Mouse (Mus musculus) embryonic facial prominence, embryonic 11.5 days (tissue): ENCODE measurements around the gene Katnb1. TPM values are rescaled to one million over a fixed set of nuclear protein-coding genes. Genes with fewer than 3 reads are reported as not detected.

Source experiments
- ATAC-seq: fragments of 200-750 bp; cut with Nextera tagmentation; replicated peaks from 2 replicates; pipeline ENCODE4 v1.8.0; 2017; ENCODE audit warnings: low read depth; ENCODE audit not compliant: insufficient number of reproducible peaks, low FRiP score, low TSS enrichment
- DNase-seq: peaks from one replicate; pipeline ENCODE4 v3.0.0-alpha.2; 2015; ENCODE audit warnings: low spot score
- H3K27ac ChIP-seq: fragments of 300-500 bp; sonication (generic); replicated peaks from 2 replicates; pipeline ENCODE4 v1.5.1; 2014; ENCODE audit warnings: mild to moderate bottlenecking, low read depth, low read length, control low read depth
- H3K27me3 ChIP-seq: fragments of 300-500 bp; sonication (generic); 2 replicates; pipeline ENCODE4 v1.6.1; 2014; ENCODE audit warnings: mild to moderate bottlenecking, low read length, moderate library complexity, mixed read lengths; ENCODE audit not compliant: control insufficient read depth, insufficient read depth
- H3K36me3 ChIP-seq: fragments of 300-500 bp; sonication (generic); replicated peaks from 2 replicates; pipeline ENCODE4 v1.6.1; 2014; ENCODE audit warnings: low read depth, mild to moderate bottlenecking, low read length, moderate library complexity, mixed read lengths; ENCODE audit not compliant: control insufficient read depth, insufficient read depth
- H3K4me1 ChIP-seq: fragments of 300-500 bp; sonication (generic); 2 replicates; pipeline ENCODE4 v1.6.1; 2014; ENCODE audit warnings: low read length, mixed read lengths; ENCODE audit not compliant: control insufficient read depth, insufficient read depth
- H3K4me2 ChIP-seq: fragments of 300-500 bp; sonication (generic); 2 replicates; pipeline ENCODE4 v1.6.1; 2014; ENCODE audit warnings: low read depth, mild to moderate bottlenecking, control low read depth, low read length, moderate library complexity
- H3K4me3 ChIP-seq: fragments of 300-500 bp; sonication (generic); 2 replicates; pipeline ENCODE4 v1.5.1; 2014; ENCODE audit warnings: low read depth, low read length, control low read depth
- H3K9ac ChIP-seq: fragments of 300-500 bp; sonication (generic); replicated peaks from 2 replicates; pipeline ENCODE4 v1.6.1; 2014; ENCODE audit warnings: mild to moderate bottlenecking, control low read depth, low read length
- H3K9me3 ChIP-seq: fragments of 300-500 bp; sonication (generic); replicated peaks from 2 replicates; pipeline ENCODE4 v1.6.1; 2016; ENCODE audit warnings: mild to moderate bottlenecking, low read length, inconsistent platforms, mixed read lengths; ENCODE audit not compliant: control insufficient read depth
- WGBS: fragments of 180-500 bp; shearing (Covaris S2); extraction: QIAGEN DNeasy Blood & Tissue Kit; methylation state at CpG from one replicate; pipeline ENCODE4 v1.1.7; 2014; 5-methylcytosine and 5-hydroxymethylcytosine counted together
- polyA plus RNA-seq: library from polyadenylated mRNA; unstranded; fragments of >200 nt; fragmentation: Nextera tagmentation; extraction: Ambion mirVana; gene quantifications from 2 replicates; pipeline ENCODE4 v1.2.1, GENCODE M21; 2014

Gene Katnb1
- 21.6 and 25.7 TPM in 2 replicates for polyA plus RNA-seq

DNA sequence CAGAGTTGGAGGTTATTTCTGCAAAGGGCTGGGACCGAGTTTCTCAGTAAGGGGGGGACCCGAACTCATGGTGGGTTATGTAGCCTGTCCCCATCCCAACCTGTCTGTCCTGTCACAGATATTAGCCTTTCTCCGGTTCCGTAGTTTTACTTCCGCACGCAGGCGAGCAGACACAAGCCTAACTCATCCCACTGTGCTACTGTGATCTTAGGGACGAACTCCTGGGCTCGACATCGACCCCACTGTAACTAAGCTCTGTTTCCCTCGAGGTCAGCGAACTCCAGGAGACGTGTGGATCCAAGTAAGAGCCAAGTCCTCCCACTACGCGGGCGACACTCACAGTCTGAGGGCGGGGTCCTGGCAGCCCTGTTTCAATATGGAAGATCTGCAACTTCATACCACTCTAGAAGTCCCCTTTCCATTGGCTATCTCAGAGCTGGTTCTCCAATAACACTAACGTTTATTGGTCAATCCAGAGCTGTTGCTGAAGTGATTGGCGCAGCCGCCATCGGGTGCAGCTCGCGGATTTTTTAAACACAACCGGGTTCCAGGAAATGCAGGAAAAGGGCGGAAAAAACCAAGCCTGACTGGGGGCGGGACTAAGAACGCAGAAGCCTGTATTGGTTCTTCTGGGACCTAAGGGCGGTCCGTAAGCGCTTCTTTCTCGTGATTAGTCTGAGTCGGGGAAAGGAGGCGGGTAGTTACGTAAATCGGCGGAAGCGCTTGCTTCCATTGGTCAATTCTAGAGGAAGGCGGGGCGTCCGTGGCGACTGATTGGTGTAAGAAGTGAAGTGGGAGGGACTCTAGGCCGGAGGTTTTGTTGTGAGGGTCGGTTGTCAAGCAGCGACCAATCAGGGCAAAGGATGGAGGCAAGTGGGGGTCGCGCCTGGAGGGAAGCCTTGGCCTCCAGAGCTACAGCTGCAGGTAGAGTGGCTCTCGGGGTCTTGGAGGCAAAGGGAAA lies at the start of gene Katnb1:
Katnb1 (plus strand) TSS at position 806 of the 961 bp plus-strand sequence.
- no peaks in the 10 kb centered on the region for H3K9me3 ChIP-seq
- peak; percentile 99 for DNase-seq
- H3K27ac ChIP-seq: peak within 1 kb of the TSS; percentile 28; the same call in 1 of the 2 replicates
- H3K9ac ChIP-seq: peak within 1 kb of the TSS; percentile 74
- peak within 1 kb of the TSS; percentile 66 for H3K4me3 ChIP-seq
- H3K4me2 ChIP-seq: peak within 1 kb of the TSS; percentile 57
- no peaks in the 10 kb centered on the region for H3K4me1 ChIP-seq
- under 1% methylated on average over 47 of the region's 47 CpGs for WGBS
- ATAC-seq: peak; percentile 97
- no peaks in the 10 kb centered on the region for H3K36me3 ChIP-seq
- no peaks in the 10 kb centered on the region for H3K27me3 ChIP-seq

DNA sequence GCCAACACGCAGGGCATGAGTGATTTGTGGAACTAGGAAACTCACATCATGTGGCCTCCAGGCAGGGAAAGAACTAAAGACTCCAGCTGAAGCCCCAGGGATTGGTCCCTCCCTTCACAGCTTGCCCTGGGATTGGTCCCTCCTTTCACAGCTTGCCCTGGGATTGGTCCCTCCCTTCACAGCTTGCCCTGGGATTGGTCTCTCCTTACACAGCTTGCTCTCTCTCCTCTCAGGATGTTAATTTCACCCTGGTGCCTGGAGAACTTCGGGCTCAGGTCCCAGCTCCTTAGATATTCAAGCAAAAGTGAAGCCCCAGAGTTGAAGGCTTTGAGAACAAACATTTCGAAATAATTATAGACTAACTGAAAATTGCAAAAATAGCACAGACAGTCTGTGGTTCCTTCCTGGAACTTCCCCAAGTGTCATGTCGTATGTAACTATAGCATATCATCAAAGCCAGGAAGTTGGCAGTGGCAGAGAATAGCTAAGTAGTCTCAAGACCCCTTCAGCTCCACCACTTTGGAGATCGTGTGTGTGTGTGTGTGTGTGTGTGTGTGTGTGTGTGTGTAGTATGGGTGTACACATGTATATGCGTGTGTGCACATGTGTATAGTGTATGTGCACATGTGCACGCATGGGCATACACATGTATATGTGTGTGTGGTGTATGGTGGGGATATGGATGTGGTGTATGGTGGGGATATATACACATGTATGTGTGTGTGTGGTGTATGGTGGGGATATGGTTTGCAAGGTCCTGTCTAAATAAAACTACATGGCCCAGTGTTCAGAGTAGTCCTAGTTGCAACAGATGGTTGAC lies 43.7 kb upstream of the Katnb1 start:
- Histone ChIP-seq H3K36me3 (no peaks in the 10 kb centered on the region), H3K4me3 (no peak overlapping the region), H3K27me3 (no peaks in the 10 kb centered on the region), H3K4me2 (no peak overlapping the region), H3K9me3 (no peaks in the 10 kb centered on the region), H3K4me1 (no peaks in the 10 kb centered on the region), H3K9ac (no peak overlapping the region), H3K27ac (no peak overlapping the region)
- ATAC-seq (0 out of 2 replicates have a peak, but pooled peaks have one; percentile 68), DNase-seq (peak; percentile 20)
- WGBS: 66% methylated on average over 7 of the region's 7 CpGs

DNA sequence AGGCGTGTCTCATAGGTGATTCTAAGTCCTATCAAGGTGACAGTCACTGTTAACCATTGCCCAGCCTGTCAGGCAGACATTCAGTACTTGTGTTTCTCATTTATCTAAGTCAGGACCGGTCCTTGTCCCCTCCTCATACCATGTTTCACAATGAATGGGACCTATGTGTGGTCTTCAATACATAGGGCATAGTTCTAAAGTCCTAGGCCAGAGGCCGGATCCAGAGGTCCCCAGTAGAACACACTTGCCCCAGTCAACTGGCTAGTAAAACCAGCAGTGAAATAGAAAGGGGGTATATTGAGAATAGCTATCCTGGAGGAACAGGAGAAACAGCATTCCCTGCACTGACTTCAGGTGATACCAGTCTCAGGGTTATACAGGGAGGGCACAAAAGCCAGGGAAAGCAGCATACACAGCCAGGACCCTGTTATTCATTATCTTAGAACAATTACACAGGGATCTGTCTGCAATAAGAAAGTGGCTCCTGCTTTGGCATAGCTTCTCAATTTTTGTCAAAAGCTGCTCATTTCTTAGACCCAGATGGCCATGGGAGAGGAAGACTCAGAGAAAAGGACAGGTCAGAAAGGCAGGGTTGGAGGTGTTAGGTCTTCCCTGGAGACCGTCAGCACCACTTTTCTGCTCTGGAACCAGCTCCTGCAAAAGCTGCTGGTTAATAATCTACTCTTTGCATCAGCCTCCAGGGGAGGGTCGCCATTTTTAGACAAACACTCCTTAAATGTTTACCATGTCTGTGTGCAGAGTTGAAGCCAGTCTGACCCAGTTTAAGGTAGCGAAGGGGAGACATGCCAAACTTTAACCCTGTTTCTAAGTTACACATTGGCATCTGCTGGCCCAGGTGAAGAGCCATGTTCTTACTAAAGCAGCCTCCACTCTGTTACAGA lies 38.9 kb upstream of the Katnb1 start:
- DNase-seq (no peak), ATAC-seq (no peak)
- H3K9me3 ChIP-seq: no peaks in the 10 kb centered on the region
- no peak overlapping the region for H3K9ac ChIP-seq
- H3K27ac ChIP-seq: no peak overlapping the region
- H3K27me3 ChIP-seq: no peaks in the 10 kb centered on the region
- no peaks in the 10 kb centered on the region for H3K36me3 ChIP-seq
- no peaks in the 10 kb centered on the region for H3K4me1 ChIP-seq
- WGBS: 67% methylated on average over 6 of the region's 6 CpGs
- no peak overlapping the region for H3K4me3 ChIP-seq
- no peak overlapping the region for H3K4me2 ChIP-seq

DNA sequence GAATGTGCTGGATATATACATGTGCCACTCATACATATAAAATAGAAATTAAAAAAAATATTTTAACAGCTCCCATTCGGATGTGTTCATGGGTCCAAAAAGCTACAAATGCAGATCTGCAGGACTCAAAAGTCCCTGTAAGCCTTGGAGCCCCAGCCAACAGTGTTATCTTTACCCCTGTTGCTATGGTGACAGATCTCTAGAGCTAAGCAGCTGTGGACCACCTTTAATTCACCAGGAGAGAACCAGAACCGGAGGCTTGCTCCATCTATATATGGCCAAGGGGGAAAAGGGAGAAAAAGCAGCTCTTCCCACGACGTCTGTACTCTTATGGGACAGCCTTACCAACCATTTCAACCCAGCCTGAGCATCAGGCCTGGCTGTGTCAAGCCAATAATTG lies 36.2 kb upstream of the Katnb1 start:
- no peak overlapping the region for H3K4me2 ChIP-seq
- no peaks in the 10 kb centered on the region; the same call in 1 of the 2 replicates for H3K4me1 ChIP-seq
- DNase-seq: no peak
- H3K9me3 ChIP-seq: no peaks in the 10 kb centered on the region
- 71% methylated on average over 4 of the region's 4 CpGs for WGBS
- H3K9ac ChIP-seq: no peak overlapping the region
- no peak for ATAC-seq
- H3K27me3 ChIP-seq: no peaks in the 10 kb centered on the region
- no peak overlapping the region for H3K27ac ChIP-seq
- no peaks in the 10 kb centered on the region for H3K36me3 ChIP-seq
- no peak overlapping the region for H3K4me3 ChIP-seq

DNA sequence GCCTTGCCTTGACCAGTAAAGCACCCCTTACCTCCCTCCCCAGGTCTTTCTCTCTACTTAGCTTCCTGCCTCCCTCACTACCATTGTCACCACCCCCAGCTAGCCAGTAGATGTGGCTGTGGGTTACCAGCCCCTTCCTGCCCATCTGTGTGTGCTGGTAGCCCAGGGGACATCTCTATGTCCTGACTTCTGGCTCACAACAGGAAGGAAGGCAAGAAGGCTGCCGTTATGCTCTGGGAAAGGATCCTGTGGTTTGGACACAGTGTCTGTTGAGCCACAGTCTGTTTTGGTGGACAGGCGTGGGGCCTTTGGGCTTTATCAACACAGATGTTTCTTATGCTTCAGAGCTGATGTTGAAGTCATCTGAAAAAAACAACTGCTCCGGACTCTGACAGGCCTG lies 34.0 kb upstream of the Katnb1 start:
- Histone ChIP-seq H3K9me3 (no peaks in the 10 kb centered on the region), H3K4me2 (no peak overlapping the region), H3K27ac (no peak overlapping the region), H3K4me1 (no peaks in the 10 kb centered on the region; the same call in 1 of the 2 replicates), H3K36me3 (no peaks in the 10 kb centered on the region), H3K4me3 (no peak overlapping the region), H3K9ac (no peak overlapping the region), H3K27me3 (no peaks in the 10 kb centered on the region)
- ATAC-seq (no peak), DNase-seq (no peak)
- WGBS: 72% methylated on average over 3 of the region's 3 CpGs

DNA sequence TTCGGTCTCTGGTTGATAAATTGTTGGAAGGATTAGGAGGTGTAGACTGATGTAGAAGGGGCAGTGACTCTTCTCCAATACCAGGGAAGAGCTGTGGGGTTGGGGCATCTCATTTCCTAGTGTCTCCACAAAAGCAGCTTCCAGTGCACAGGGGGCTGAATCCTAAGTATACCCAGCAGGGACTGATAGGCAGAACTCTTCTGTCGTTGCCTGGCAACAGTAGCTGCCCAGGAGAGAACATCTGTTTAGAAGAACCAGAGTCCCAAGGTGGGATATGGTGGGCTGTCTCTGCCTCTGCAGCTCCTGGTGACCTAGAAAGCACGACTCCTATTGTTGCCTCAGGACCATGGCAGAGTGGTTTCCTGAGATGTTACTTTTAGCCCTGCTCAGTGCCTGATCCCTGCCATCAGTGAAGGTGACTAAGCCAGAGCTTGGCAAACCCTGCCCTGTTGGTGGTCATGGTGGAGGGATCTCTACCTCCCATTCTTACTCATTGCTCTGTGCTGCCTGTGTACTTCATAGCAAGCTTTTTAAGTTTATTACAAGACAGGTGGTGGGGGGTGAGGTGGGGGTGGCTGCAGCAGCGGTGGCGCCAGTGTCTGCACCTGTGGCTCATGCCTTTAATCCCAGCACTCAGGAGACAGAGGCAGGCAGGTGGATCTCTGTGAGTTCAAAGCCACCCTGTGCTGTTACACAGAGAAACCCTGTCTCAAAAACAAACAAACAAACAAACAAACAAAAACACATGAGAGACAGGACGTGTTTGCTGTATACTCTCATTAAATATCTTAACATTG lies 32.9 kb upstream of the Katnb1 start:
- H3K9ac ChIP-seq: no peak overlapping the region
- no peaks in the 10 kb centered on the region for H3K36me3 ChIP-seq
- WGBS: 68% methylated on average over 6 of the region's 6 CpGs
- no peak for ATAC-seq
- H3K27me3 ChIP-seq: no peaks in the 10 kb centered on the region
- no peaks in the 10 kb centered on the region for H3K9me3 ChIP-seq
- no peak overlapping the region for H3K4me2 ChIP-seq
- no peak overlapping the region for H3K4me3 ChIP-seq
- peak; percentile 2 for DNase-seq
- no peak overlapping the region for H3K27ac ChIP-seq
- H3K4me1 ChIP-seq: no peaks in the 10 kb centered on the region; the same call in 1 of the 2 replicates

DNA sequence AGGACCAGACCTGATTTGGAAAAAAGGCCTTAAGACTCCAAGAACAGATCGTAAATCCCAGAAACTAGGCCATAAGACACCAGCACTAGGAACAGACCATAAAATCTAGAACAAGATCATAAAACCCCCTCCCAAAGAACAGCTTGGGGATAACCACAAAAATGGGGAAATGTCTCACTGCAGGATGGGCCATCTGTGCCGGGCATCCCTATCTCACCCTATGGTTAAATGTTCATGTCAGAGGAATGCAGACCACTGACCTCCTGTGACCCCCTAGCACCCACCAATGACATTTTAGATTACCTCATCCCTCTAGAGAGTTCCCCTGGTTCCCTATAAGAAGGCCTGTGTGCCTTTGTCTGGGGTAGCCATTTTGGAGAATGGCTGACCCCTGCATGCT lies 31.4 kb upstream of the Katnb1 start:
- Histone ChIP-seq H3K4me2 (no peak overlapping the region), H3K27me3 (no peaks in the 10 kb centered on the region), H3K4me1 (no peaks in the 10 kb centered on the region; the same call in 1 of the 2 replicates), H3K9me3 (no peaks in the 10 kb centered on the region), H3K9ac (no peak overlapping the region), H3K36me3 (no peaks in the 10 kb centered on the region), H3K27ac (no peak overlapping the region), H3K4me3 (no peak overlapping the region)
- ATAC-seq (no peak), DNase-seq (no peak)
- 83% methylated on average over 2 of the region's 2 CpGs for WGBS
